Mouse (Mus musculus) layer of hippocampus, adult 8-10 months (tissue): Measurements from ENCODE around the gene Bbc3. TPM values are rescaled to one million over a fixed set of nuclear protein-coding genes. Genes with fewer than 3 reads are reported as not detected.
A peak's percentile ranks its signal among the peaks of the same experiment; 100 is the strongest.

Experiments used
- DNase-seq, 2 experiments: peaks; one replicate each; pipeline ENCODE4 v3.0.0; 2022; ENCODE audit warnings: low spot score in 2 of 2
- total RNA-seq, 4 experiments: library from RNA; stranded (reverse); gene quantifications; 2 replicates each; pipeline ENCODE4 v1.2.4; 2022

The Bbc3 gene
- total RNA-seq, 4 experiments from 2014 or later: 8.9 to 14.4 (median 10.9) TPM

DNA sequence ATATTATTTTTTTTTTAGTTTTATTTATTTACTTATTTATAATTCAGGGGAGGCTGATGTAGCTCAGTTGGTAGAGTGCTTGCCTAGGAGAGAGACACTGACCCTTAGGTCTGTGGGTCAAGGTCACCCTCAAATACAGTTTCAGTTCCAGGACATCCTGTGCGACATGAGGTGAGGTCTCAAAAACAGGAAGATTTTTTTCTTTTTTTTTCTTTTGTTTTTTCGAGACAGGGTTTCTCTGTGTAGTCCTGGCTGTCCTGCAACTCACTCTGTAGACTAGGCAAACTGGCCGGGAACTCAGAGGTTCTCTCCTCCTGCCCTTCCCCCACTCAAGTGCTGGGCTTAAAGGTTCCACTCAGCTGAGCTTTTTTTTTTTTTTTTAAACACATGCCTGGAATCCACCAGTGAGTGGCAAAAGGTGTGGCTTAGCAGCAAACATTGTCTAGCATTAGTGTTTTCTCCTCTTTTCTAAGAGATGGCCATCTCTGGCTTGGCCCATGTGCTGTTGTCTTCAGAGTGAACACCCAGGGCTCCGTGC lies 7.1 kb downstream of the Bbc3 start:
- no peak for DNase-seq

DNA sequence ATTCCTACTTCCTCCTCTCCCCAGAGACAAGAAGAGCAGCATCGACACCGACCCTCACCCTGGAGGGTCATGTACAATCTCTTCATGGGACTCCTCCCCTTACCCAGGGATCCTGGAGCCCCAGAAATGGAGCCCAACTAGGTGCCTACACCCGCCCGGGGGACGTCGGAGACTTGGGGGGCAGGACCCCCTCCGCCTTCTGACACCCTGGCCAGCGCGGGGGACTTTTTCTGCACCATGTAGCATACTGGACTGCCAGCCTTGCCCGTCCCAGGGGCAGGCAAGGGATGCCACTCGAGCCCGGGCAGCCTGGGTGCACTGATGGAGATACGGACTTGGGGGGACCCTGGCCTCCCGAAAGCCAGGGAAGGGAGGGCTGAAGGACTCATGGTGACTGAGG lies 8.9 kb downstream of the Bbc3 start:
- no peak for DNase-seq

DNA sequence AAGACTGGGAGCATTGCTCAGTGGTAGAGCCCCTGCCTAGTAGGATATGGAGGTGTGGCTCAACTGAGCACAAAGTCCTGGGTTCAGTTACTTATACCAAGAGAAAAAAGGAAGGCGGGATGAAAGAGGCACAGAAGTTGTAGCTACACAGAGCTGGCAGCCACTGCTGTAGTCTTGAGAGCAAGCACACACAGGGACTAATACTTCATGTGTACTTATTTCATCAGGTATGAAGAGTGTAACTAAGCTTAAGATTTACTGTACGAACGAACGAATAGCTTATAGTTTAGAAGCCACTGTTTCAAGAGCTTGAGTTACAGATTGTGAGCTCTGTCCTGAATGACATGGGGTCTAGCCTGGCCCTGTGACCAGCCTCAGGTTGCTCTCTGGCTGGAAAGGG lies 11.0 kb downstream of the Bbc3 start:
- DNase-seq: no peak

DNA sequence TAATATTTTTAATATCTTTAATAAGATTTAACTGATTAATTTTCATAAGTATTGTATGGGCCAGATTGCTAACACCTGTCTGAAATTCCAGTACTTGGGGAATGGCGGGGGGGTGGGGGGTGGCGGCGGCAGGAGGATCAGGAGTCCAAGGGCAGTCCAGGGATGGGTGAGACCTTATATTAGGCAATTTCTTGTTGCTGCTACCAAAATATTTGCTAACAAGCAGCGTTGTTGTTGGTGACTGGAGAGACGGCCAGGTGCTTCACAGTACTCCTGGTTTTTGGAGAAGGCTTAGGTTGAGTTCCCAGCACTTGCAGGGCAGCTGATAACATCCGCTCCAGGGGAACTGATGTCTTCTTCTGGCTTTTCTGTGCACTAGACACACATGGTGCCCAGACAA lies 12.3 kb downstream of the Bbc3 start:
- no peak for DNase-seq

DNA sequence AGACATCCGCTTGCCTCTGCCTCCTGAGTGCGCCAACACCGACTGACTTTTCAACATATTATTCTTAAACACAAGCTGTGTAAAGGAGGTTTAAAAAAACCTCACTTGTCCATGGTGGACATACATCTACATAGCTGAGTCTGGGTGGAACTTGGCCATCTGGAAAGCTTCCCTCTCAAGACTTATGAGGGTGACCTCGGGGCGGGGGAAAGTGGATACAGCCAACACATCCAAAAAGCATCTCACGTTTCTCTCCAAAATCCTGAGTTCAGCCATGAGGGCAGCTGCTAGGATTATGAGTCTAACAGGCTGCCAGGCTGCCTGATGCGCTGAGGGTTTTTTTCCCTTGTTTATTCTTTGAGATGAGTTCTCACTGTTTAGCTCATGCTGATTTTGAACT lies 16.5 kb downstream of the Bbc3 start:
- DNase-seq: no peak

- DNase-seq: peak; percentile 42 to 43
These were observed 17.9 kb downstream of the Bbc3 start for GRCm38 (mm10) chr7:16325920-16326606.

DNA sequence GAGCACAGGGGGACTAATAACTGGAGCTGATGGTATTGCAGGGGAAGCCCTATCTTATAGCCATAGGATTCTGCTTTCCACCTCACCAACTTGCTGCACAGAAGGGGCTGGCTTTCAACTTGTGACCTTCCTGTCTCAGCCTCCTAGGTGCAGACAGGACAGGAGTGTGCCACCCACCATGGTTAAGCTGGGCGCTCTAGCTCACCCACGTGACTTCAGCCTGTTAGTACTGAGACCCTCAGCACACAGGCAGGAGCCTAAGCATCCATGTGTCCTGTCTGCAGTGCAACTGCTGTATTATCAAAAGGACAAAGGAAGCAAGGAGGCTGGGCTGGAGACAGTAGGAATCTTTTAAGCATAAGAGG lies 18.4 kb downstream of the Bbc3 start:
- no peak for DNase-seq

GRCm38 (mm10) chr7:16329146-16329545 lies 21.0 kb downstream of the Bbc3 start:
- DNase-seq: no peak

DNA sequence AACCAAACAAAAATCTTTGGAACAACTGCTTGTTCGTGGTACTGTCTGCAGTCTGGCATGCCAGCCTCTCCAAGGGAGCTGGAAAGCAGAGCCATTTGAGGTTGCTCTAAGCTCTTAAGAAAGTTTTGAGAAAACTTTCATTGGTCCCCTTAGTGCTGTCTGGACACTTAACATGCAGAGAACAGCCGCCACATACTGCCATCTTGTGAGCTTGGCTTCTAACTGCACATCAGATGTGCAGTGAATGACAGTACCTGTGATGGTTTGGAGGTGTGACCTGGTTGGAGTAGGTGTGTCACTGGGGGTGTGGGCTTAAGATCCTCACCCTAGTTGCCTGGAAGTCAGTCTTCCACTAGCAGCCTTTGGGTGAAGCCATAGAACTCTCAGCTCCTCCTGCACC lies 29.5 kb downstream of the Bbc3 start:
- DNase-seq: no peak

DNA sequence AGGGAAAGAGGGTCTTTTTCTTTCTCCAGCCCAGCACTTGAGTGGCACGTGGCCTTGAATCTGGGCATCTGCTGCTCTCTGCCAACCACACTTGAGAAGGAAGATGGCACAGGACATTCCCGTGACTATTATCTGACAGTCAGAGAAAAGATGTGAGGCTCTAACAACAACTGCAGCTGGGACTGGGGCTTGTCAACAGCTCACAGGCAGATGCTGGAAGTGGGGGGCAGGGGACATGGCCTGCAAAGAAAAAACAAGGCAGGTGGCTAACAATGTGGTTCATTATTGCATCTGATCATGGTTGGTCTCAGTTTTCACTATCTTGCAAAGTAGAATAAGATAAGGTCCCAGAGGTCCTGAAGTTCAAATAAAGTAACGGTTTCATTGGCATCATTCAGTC lies 36.4 kb downstream of the Bbc3 start:
- no peak for DNase-seq

- DNase-seq: no peak
These were observed 37.1 kb downstream of the Bbc3 start for GRCm38 (mm10) chr7:16345297-16345696.

- DNase-seq: no peak
These were observed 41.8 kb downstream of the Bbc3 start for GRCm38 (mm10) chr7:16349999-16350398.

DNA sequence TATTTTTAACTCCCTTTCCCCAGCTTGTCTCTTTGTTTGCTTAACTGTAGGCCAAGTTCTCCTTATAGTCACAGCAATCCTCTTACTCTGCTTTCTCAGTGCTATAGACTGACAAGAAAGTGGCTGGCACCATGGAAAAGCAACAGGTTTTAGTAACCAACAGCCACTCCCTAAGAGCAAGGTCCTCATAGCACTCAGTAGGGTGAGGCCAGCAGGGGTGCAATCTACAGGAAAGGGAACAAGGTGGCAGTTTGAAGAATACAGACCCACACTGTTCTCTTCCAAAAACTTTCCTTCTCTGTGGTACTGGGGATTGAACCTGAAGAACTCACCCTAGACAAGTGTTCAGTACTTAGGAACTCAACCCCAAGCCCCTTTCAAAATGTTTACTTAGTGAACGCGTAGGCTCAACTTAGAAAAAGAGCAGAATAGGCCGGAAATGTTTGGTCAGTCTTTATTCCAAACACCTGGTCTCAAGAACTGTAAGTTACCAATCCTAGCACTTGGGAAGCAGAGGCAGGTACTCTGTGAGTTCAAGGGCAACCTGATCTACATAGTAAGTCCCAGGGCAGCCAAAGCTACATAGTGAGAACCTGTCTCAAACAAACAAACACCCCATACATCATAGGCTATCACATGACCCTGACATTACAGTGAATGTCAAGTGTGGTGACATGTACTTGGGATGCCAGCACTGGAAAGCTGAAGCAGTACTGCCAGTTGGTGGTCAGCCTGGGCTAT lies 47.8 kb downstream of the Bbc3 start:
- DNase-seq: no peak

DNA sequence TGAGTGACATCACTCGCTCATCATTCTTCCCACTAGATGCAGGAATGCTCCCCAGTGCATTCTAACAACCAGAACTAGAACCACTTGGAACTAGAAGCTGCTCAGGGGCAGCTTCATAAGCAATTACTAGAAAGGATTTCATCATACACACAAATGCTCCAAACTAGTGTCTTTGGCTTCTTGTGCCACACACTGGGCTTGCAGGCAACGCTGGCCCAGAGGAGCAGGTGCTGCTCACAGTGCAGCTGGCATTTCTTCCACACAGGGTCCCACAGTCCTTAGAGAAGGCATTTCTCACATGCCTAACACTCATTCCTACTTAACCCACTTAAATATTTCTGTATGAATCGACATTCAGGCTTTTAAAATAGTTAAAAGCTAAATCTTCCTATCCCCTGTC lies 49.4 kb downstream of the Bbc3 start:
- no peak for DNase-seq

- no peak for DNase-seq
These were observed 56.1 kb downstream of the Bbc3 start for GRCm38 (mm10) chr7:16364319-16364718.

DNA sequence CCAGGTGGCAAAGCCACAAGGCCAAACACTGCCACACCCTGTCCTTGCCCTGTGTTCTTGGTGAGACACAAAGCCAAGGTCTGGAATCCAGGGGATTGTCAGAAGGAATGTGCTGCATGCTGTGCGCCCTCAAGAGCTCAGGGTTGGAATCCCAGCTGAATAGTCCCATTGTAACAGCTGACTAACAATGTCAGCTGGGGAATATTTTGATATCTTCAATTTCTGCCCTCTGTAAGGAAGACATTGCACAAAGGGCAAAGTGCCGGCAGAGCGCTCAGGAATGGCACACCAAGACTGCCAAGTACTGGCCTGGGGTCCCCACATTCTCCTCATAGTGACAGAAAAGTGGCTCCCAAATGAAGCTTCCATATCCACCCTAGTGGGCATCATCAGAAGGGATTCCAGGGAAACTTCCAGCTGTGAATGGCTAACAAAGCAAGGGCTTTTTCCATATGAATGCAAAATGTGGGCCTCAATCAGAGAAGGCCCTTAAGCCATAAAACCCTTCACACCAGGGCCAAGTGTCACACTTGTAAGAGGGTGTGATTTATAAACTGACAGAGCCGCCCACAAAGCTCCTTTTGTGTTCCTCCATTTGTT lies 56.8 kb downstream of the Bbc3 start:
- DNase-seq: no peak

GRCm38 (mm10) chr7:16366133-16366646 lies 58.0 kb downstream of the Bbc3 start:
- DNase-seq: no peak

GRCm38 (mm10) chr7:16366669-16367068 lies 58.5 kb downstream of the Bbc3 start:
- DNase-seq: no peak
